Mouse (Mus musculus) olfactory bulb, adult 2 months (tissue): ENCODE measurements at regions not wholly inside any gene's neighbourhood (a gene's known extent, or its start where the extent isn't known, plus 50 kb on each side); places are given as distances from the start of the nearest gene placed in this dataset.

Source experiments
- CTCF ChIP-seq: fragments of 200-500 bp; IDR thresholded peaks from 2 replicates; pipeline ENCODE4 v1.5.1; 2012; ENCODE audit warnings: low read depth, mild to moderate bottlenecking, low read length, moderate library complexity; ENCODE audit not compliant: insufficient read depth
- POLR2A ChIP-seq: fragments of 200-500 bp; IDR thresholded peaks from 2 replicates; pipeline ENCODE4 v1.6.1; 2012; ENCODE audit warnings: mild to moderate bottlenecking, low read depth, low read length, moderate library complexity; ENCODE audit not compliant: insufficient read depth

DNA sequence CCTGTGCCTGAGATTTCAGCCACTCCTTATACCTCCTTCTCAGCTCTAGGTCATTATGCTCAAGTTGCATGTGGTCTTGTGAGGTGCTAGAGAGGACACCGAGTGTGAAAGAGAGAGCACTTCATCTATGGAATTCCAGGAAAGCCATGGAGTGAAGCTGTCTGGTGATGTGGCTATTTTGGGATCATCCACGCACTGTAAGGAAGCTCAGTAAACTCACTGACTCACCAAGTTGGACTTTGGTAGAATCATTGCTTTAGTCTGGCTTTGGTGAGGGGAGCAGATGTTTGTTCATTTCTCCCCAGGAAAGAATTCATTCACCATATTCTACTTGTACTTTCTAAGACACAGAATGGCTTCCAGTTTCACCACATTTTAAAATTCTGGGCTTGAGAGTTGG lies 2167.1 kb downstream of the 4930444P10Rik start:
- no peak for TF ChIP-seq CTCF
- TF ChIP-seq POLR2A, result no peak
